Mouse (Mus musculus) E14TG2a.4 (cell line): ENCODE results near the gene Igfbpl1.

Experiments used
- CTCF ChIP-seq: conservative IDR thresholded peaks from 2 replicates; pipeline ENCODE4 v1.5.1; 2014; ENCODE audit warnings: low read length
- POU5F1 ChIP-seq: IDR thresholded peaks from 2 replicates; pipeline ENCODE4 v1.6.1; 2014; ENCODE audit warnings: low read length, borderline replicate concordance

DNA sequence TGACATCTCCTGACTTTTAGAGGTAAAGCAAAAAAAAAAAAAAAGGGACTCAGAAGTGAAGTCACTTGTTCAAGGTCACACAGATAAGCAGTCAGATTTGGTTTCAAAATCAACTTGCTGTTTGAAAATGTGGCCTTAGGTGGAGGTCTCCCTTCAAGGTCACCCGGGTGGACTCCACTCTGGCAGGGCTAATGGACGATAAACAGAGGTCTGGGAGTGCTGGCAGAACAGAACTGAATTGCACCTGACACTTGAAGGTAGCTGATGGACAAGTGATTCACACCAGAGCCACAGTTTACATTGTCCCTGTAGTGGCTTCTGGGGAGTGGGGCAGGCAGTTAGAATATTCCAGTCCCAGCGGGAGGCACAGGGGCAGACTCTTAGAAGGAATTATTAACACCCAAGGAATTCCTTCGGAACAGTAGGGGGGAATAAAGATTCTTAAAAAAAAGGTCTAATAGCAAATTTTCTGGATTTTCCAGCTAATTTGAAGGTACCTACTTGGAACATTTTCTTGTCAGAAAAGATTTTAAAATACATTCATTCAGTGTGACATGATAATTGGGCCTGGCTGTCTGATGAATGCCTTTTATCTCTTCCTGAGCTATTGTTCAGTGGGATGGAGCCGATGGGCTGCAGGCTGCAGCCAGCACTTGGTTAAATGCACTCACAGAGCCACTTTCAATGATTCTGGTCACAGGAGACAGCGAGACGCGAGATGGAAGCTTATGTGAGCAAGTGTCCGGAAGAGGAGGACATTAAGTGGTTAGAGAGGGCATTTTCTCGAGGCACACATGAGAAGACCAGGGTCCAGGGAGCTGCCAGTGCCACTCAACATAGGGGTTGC, 56.7 kb downstream of the Igfbpl1 start:
- no peak for TF ChIP-seq CTCF
- no peak for TF ChIP-seq POU5F1
